Mouse (Mus musculus) hindlimb bud, embryonic 11.5 days (tissue): ENCODE measurements around the gene Scrn1.

ENCODE experiments used
- DNase-seq: peaks from one replicate; pipeline ENCODE4 v3.0.0-alpha.2; 2012; ENCODE audit warnings: low read depth, low spot score; ENCODE audit errors: extremely low spot score

The Scrn1 gene

DNA sequence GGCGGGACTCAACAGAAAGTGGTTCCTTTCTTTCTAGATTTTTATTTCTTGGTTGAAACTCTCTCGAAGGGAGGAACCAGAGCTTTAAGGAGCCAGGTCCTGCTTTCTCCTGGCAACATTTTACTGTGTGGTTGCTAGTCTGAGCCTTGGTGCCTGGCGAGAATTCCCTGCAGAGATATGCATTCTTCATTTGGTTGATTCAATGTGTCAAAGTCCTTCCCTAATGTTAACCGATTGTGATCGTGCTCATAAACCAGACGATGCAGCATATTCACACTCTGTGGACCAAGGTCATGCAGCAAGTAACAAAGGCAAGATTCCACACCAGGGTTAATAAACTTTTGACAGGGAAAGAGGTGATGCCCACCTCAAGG is 244 bp upstream of the Scrn1 start:
- DNase-seq: no peak

DNA sequence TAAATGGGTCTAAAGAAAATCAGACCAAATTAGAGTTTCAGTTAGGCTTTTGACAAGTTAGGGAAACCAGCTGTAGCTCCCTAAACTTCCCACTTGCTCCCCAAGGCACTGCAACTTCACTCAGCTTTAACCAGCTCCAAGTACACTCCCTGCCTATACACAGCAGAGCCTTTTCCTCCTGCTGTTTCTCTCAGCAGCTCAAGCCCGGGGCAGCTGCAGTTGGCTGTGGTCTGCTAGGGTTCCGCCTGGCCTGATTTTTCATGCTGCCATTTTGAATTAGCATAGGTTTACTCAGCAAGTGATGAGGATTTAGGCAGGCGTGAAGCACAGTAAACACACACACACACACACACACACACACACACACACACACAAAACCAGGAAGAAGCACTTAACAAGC is 1.3 kb downstream of the Scrn1 start:
- no peak for DNase-seq

DNA sequence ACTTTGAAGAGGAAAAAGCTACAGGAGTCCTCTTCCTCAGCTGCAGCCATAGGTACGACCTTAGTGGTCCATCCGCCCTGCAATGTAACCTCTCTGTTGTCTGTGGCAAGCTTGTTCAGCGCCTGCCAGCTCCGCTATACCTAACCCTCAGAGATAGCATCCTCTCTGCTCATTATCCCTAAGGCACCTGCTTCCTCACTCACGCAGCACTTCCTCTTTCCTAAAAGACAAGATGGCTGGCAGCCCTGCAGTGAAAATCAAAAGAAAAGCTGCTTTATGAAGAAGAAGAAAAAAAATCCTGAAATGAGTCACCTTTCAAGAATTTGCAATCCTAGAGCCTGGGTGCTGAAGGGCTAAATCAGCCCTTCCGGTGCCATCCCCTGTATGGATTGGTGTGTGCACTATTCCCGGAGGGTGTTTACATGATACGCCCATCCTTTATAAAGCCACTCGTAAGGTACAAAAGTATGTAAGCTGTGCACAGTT is 1.7 kb downstream of the Scrn1 start:
- DNase-seq: no peak

DNA sequence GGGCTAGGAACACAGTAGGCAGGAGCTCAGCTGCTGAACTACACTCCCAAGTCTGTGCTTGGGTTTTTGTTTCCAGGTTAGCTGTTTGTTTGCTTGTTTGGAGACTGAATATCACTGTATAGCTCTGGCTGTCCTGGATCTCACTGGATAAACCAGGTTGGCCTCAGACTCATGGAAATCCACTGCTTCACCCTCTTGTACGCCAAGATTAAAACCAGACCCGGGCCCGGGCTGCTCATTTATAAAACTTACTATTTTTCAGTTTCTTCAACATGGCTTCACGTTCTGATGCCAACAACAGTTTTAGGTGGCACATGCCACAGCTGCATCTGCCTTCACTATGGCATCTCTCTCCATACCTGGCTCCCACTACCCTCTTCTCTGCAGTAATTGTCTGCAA is 2.7 kb downstream of the Scrn1 start:
- no peak for DNase-seq

DNA sequence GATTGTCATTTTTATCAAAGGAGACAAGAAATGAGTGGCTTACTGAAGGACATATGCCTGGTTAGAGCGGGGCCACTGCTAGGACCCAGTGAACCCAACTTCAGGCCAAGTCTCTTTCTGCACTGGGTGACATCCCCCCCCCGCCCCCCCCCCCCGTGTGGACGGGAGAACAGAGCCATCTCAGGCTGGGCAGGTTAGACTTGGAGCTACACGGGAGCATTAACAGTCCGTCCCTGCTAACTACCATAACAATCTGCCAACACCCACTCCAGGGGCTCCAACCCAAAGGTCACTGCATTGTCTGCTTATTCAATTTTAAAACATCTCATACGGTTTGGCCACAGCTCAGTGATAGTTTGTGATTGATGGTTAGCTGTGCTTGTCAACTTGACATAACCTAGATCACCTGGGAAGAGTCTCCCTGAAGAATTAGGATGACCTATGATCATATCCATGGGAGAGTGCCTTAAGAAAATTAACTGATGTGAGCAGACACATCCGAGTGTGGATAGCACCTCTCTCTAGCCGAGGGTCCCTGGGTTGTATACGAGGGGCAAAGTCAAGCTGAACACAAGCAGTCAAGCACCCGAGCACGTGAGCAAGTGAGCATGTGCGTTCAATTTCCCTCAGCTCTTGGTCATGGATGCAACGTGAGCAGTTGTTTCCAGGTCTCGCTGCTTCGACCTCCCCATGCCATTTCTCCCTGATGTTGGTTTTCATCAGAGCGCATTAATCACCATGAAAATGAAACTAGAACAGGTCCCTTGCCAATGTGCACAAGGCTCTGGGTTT is 4.1 kb downstream of the Scrn1 start:
- DNase-seq: no peak

DNA sequence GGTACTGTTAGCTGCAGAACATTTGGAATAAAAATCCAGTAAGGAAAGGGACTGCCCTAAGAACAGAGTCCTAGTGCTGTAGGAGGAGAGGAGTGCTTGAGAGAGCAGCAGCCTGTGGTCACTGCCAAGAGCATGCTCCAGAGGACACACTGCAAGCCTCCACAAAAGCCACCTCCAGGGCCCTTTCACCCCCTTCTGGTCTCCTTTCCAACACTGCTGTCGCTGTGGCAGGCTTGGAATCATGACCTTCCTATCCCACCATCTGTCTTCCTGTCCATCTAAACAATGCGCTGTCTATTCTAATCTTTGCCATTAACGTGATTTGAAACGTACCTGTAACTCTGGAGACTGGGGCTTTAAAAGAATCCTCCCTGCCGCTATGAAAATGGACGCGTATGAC is 7.8 kb downstream of the Scrn1 start:
- DNase-seq: no peak

DNA sequence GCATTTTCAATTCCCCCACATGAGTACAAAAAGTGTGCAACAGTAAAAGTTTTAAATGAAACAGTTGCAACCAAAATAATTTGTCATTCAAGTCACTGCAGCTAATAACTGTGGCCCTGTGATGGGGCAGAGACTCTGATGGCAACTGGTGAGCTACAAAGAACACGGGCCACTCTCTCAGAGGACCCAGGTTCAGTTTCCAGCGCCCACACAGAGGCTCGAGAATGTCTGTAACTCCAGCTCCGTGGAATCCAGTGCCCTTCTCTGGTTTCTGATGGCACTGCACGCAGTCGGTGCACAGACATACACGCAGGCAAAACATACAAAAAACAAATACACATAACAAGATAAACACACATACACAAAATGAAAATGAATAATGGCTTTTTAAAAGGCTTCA is 8.6 kb downstream of the Scrn1 start:
- no peak for DNase-seq

DNA sequence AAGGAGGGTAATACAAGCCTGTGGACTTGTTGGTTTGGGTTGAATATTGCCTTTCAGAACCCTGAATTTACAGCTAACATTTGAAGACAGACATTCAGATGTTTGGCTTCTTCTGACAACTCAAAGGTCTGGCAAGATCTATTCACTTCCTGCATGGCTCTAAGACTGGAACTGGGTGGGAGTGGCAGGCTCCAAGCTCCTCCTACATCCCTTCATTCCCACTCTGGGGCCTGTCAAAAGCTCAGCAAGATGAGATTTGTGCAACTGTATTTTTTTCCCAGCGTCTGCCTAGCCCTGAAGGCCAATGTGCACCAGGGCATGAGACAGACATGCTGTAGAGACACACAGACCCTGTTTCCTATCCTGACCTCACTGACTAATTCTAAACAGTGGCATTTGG is 10.5 kb downstream of the Scrn1 start:
- DNase-seq: no peak

DNA sequence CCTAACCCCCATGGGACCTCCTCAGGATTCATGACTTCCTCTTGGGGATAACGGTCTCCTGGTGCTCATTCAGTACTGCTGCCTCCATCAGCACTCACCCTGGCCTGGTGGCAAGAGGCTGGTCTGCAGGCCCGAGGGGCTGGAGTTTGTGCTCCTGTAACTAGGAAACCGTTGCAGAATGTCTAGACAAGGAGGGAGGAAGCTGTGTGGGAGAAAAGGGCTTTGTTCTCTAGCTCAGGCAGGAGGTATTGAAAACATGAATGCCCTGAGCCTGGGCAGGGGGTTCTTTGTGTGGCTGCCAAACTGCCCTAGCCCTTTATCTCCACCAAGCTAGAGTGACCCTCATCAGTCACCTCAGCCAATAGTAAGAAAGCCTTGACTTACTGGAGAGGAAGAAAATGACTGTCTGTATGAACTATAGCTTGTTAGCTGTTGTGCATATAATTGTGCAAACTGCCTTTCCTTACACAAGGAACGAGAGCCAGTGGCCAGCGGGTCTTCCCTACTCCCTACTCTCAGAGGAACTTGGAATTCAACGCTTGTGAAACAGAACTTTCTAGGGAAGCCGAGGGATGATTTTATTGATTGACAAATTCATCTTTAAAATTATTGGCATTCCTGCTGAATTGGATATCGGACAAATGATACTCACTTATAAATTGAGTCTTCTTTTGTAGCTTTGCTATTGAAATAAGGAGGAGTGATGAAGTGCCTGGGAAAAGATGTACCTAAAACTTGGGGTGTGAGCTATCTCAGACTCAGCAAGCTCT is 11.8 kb downstream of the Scrn1 start:
- DNase-seq: no peak

DNA sequence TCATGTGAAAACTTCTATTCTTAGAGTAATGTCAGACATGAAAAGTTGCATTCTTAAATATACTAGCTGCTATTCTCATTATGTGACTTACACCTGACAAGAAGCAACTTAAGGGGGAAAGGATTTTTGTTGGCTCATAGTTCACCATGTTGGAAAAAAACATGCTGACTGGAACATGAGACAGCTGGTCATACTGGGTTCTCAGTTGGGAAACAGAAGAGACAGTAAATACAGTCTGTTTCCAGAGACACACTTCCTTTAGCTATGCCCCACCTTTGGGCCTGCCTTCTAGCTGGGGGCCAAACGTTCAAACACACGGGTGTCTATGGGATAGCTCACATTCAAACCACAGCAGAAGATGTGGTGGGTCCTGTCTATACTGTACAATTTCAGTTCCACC is 12.7 kb downstream of the Scrn1 start:
- DNase-seq: no peak

DNA sequence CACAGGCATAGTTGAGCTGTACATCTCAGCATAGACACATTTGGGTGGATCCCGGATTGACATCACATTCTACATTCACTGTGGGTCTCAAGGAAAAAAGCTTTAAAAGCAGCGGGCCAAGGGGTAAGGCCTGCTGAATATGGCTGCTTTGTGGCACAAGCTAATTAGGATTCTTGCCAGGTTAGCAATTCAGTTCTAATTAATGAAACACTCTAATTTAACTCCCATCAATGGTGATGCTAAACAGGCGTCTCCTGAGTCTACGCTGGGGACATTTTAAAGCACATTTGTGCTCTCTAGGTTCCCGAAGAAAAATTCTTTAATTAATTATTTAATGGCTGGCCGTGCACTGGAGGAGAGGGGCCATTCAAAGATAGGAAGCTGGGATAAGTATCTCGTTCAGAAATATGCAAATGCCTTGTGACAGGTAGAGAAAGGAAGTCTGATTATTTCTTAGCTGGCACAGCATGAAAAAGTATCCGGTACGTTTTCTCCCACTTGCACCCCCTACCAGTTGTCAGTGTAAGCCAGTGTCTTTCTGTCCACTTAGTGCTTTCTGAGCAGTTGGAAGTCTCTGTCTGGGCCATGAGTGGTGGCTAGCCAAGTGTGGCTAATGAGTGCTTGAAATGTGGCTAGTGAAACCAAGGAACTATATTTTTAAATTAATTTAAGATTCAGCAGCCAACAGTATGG is 13.4 kb downstream of the Scrn1 start:
- DNase-seq: no peak

DNA sequence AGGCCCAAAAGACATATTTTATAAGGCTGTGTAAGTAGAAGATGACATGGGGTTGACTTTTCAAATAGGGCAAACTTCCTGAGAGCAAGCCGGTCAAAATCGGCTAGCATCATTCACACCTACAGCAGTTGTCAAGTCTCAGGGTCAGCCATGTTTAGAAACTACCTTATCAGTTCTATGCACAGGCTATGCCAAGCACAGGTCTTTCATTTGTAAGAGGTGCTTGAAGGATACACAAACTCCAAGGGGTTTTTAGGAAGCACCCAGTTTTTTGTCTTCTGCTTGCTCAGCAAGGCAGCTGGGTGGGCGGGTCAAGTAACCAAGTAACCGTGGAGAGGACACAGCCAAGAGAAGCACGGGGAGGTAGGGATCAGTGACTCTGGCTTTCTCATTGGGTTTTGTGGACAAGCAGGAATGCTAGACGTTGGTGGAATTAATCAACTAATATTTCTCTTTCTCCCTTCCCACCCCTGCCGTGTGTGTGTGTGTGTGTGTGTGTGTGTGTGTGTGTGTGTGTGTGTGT is 15.4 kb downstream of the Scrn1 start:
- DNase-seq: no peak

DNA sequence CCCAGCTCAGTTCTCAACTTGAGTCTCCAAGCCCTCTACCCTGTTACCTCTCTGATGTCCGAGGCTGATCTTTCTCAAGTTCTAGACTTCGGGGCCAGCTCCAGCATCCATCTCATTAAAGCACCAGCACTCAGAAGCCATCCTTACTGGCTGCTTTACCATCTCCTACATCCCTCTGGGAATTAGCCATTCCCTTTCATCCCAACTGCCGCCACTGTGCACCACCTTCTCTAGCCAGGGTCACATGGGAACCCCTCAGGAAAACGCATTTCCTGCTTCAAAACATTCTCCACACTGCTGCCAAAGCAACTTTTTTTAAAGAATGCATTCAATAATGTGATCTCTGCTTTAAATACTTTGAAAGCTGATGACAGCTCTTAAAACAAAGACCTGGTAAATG is 17.0 kb downstream of the Scrn1 start:
- DNase-seq: no peak

DNA sequence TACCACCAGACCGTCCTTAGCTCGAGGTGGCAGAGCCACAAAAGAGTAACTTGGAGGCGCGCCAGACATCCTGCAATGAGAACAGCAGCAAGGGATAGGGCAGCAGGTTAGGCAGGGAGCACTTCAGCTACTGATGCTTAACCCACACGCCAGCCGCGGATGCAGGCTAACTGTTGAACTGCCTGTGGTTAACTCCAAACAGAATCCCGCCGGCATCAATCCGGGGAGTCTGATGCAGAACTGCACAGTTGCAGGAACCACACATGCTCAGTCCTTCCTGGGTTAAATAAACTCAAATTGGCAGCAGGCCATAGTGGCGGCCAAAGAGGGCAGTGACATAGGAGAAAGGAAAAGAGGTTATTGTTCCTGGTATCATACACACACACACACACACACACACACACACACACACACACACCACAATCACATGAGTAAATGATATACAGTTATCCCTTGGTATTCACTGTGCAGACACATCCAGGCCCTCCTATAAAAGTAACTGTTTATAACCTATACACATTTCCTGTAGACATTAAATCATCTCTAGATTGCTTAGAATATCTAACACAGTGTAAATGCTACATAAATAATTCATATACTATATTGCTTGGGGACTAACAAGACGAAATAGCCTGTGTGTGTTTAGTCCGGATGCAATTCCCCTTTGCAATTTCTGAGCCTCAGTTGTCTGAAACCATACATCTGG is 17.8 kb downstream of the Scrn1 start:
- DNase-seq: no peak

DNA sequence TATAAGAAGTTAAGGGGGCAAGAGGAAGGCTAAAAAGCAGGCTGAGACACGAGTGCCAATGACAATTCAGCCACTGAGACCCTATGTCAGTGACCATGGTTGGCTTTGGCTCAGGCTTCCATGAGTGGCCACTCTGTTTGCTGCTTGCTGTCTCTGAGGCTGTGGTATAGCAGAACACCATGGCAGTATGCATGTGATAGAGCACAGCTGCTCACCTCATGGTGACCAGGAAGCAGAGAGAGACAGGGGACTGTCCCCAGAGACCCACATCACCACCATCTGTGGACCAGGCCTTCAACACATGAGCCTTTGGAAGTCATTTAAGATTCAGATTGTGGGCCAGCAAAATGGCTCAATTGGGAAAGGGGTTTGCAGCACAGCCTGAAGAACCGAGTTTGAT is 22.6 kb downstream of the Scrn1 start:
- no peak for DNase-seq

DNA sequence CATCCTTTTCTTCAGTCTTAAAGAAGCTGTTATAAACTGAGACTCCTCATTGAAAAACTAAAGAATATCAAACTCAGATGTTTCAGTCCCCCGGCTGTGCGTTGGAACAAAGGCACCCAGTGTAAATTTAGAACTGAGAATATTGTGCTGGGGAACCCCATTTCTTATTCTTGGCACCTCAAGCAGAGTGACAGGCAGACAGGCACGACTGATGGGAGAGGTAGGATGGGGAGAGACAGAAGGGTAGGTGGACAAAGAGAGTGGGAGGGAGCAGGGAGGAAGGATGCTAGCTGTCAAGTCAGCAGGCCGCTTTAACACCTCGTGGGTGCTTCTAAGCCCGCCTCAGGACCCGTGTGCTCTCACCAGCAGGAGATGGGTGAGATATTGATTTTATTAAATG is 23.5 kb downstream of the Scrn1 start:
- DNase-seq: no peak

DNA sequence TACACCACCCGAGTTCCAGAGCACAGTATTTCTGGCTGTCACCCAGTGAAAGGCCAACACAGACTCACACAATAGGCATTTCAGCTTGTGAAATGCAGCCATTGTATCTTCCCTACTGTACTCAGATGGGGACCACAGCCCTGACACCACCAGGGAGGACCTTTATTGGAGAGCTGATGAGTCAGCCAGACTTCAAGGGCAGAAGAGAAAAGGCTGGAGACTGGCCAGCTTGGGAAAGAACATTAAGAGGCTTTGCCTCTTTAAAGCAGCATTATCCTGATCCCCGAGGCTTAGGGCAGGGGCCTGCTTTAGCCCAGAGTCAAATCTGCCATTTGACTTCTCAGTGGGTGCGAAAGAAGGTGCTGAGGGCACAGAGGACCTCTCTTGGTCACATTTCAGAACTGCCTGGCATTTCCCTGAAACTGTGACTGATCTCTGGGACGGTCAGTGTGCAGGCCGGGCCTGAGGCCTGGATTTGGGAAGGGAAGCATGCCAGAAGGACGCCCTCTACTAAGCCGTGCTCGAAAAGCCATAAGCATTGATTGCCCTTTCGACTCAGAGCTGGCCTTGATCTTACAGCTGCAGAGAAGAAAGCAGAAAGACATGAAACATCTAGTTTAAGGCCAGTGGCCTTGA is 25.9 kb downstream of the Scrn1 start:
- DNase-seq: no peak

DNA sequence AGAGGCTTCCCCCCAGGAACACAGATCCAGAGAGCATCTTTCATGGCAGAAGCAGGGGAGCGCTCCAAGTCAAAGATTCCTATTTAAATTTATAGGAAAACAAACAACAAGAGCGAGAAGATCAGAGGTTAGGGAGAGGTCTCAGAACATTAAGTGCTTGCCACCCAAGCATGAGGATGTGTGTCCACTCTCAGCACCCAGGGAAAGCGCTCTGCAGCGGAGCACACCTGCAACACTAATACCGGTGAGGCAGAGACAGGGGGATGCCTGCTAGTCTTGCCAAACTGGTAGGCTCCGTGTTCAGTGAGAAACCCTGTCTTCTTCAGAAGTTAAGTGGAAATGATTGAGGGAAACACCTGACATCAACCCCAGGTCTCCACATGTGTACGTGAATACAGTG is 26.9 kb downstream of the Scrn1 start:
- DNase-seq: no peak

DNA sequence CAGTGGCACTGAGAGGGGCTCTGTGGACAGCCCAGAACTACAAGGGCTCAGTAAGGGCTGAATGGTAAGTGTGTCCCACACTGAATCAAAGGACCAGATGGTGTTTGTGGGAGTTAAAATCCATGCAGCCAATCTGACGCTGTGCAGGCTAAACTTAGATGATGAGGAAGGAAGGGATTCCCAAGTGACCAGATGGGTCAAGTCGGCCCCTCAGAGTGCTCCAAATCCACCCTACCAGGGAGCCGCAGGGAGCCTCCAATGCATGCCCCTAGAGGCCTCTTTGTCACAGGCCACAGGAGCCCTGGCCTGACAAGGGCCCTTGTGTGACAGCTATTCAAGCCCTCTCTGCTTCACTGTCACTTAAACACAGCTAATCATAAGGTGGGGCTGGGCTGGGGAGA is 27.5 kb downstream of the Scrn1 start:
- DNase-seq: no peak

DNA sequence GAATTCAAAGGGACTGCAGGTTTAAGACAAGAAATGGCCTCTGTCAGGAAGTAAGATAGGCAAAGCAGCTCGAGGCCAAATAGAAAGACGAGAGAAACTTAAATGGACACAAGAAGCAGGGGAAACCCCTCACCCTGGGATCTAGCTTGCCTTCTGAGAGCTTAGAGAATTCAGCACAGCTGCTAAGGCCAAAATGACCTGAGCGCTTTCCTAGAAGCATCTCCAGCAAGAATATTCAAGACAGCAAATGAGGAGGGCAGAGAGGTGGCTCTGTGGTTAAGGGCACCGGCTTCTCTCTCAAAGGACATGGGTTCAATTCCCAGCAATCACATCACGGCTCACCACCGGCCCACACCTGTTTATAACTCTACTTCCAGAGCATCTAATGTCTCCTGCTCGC is 29.2 kb downstream of the Scrn1 start:
- no peak for DNase-seq

DNA sequence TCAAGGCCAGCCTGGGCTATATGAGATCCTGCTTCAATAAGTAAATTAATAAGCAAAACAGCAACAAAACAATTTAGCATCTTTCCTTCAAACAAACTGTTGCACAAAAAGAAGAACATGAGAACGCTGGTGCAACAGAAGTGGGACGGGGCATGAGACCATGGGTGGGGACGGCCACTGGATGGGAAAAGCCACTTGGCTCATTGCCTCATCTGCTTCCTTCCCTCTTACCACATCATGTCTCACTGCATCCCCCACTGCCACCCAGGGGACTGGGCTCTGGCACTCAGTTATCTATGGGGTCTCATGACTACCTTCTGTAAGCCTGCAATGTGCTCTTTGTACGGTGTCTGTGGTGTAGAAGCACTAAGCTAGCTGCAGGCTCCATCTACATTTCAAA is 30.8 kb downstream of the Scrn1 start:
- no peak for DNase-seq
